Mouse (Mus musculus): Measurements from ENCODE around the gene Bok.

GRCm38 (mm10) chr1:93641978-93642377 lies 43.5 kb upstream of the Bok start:
- no peak for TF ChIP-seq TAL1 (IDR thresholded peaks at IDR 0.05; ENCODE audit: low read length)
- TF ChIP-seq GATA1 (IDR thresholded peaks at IDR 0.05; ENCODE audit: low read length): no peak

All from erythroblast, embryonic 14.5 days (primary cell).